Mouse (Mus musculus): Measurements from ENCODE around the gene Vmn1r180.
"Not testable (repeated sequence)": the region's sequence is repeated elsewhere in the genome, so short reads cannot be mapped to it uniquely, and the experiment has no call there.

The Vmn1r180 gene

GRCm38 (mm10) chr7:23950332-23950731, at the start of gene Vmn1r180:
Vmn1r180 (plus strand) TSS chr7:23950632.
- DNase-seq (ENCODE audit: low spot score in 2 of 2) = no peak

GRCm38 (mm10) chr7:23926678-23927077, 23.8 kb upstream of the Vmn1r180 start, which contains the start of gene Vmn1r179:
Vmn1r179 (plus strand) TSS chr7:23926978.
- no peak for DNase-seq (ENCODE audit: low spot score in 2 of 2)

- DNase-seq (ENCODE audit: low spot score in 2 of 2) = peak in 1 of 2 experiments; percentile 3
Observed at GRCm38 (mm10) chr7:23968044-23968443, 17.6 kb downstream of the Vmn1r180 start.

GRCm38 (mm10) chr7:23974315-23974714, 23.9 kb downstream of the Vmn1r180 start, which contains the start of gene Vmn1r181:
Vmn1r181 (plus strand) TSS chr7:23974615.
- not testable (repeated sequence) for DNase-seq (ENCODE audit: low spot score in 2 of 2)

- DNase-seq (ENCODE audit: low spot score in 2 of 2) = no peak
Observed at GRCm38 (mm10) chr7:24001391-24001790, 51.0 kb downstream of the Vmn1r180 start, which contains the start of gene V1rd19. V1rd19 (plus strand) TSS chr7:24001691.

Measured in frontal cortex, postnatal 10 days (tissue).